In the genomic region with DNA sequence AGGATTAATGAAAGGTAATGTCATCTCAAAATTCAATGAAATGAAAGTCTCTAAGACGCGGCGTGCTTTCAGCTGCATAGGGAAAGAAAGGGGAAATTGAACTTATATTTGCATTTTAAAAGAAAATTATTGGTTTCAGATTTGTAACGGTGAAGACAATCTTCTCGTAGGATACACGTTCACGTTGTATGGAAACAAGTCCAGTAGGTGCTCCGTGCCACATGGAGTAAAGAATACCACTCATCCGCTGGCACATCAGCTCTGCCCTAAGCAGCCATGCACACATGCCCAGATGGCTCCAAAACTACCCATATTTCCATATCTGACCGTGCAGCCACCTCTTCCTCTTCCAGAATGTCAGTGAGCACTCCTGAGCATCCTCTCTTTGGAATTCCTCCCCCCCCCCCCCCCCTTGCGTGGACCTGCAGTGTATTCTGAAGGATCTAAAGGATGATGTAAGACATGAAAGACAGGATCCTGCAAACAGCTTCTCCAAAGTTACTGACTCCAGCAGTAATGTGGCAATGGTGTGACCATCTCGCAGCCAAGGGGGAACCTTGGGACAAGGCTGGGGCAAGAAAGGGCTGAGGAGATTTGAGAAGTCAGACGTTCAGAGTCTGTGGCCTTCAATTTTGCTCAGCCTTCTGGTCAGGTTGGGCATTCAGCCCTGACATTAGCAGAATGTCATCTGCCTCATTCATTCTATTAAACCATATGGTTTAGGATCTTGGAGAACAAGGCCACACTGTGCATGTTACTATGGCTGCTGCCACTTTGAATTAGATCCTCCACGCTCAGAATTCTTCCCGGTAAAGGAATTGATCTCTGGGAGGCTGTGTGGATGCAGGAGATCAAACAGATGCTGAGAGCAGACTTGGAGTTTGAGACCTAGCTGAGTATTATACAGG, we compare ENCODE assay signal across 20 mouse cellular contexts.
"Had no signal": no experiment of that assay in that cellular context is flagged by ENCODE, and none has a peak within 500 bp of the region (broad histone marks: within the 10 kb centered on the region; RNA-seq: fewer than 3 reads in every experiment).

No protein-coding gene starts in this region.

- DNase-seq: lung, adult 18-20 months; lung, embryonic 14.5 days; lung, postnatal 10 days; lung, postnatal 4 days; right cerebral cortex, adult 18-20 months; right cerebral cortex, postnatal 25 days; right cerebral cortex, postnatal 4 days; spleen, adult 18-20 months; thymus, adult 2 months; thymus, postnatal 25 days; thymus, postnatal 4 days had no signal

- H3K27ac ChIP-seq: liver, embryonic 14.5 days; midbrain, embryonic 10.5 days; midbrain, embryonic 12.5 days; midbrain, embryonic 15.5 days; neural tube, embryonic 13.5 days; neural tube, embryonic 15.5 days; stomach, embryonic 15.5 days; stomach, postnatal 0 days had no signal

- H3K9me3 ChIP-seq: midbrain, embryonic 10.5 days; midbrain, embryonic 12.5 days; midbrain, embryonic 15.5 days; neural tube, embryonic 13.5 days; neural tube, embryonic 15.5 days; stomach, embryonic 15.5 days had no signal

- H3K36me3 ChIP-seq: midbrain, embryonic 10.5 days; midbrain, embryonic 12.5 days; midbrain, embryonic 15.5 days; neural tube, embryonic 13.5 days; neural tube, embryonic 15.5 days; stomach, embryonic 15.5 days had no signal

- ATAC-seq: midbrain, embryonic 15.5 days had no signal

- H3K27me3 ChIP-seq: midbrain, embryonic 15.5 days; neural tube, embryonic 13.5 days; neural tube, embryonic 15.5 days; stomach, embryonic 15.5 days had no signal

- H3K4me2 ChIP-seq: lung, embryonic 14.5 days; midbrain, embryonic 12.5 days; midbrain, embryonic 15.5 days; neural tube, embryonic 13.5 days; neural tube, embryonic 15.5 days; stomach, embryonic 15.5 days had no signal

- H3K4me3 ChIP-seq: midbrain, embryonic 10.5 days; midbrain, embryonic 12.5 days; midbrain, embryonic 15.5 days; myocyte; neural tube, embryonic 13.5 days; neural tube, embryonic 15.5 days; stomach, embryonic 15.5 days had no signal

- H3K9ac ChIP-seq: liver, embryonic 14.5 days; lung, embryonic 14.5 days; midbrain, embryonic 12.5 days; midbrain, embryonic 15.5 days; neural tube, embryonic 13.5 days; neural tube, embryonic 15.5 days; stomach, embryonic 15.5 days had no signal
